Mouse (Mus musculus): ENCODE results near the gene Ak7. TPM values are rescaled to one million over a fixed set of nuclear protein-coding genes. Genes with fewer than 3 reads are reported as not detected.

Ak7 gene
- polyA plus RNA-seq, 1 experiment from 2014 or later = 0.19 TPM

DNA sequence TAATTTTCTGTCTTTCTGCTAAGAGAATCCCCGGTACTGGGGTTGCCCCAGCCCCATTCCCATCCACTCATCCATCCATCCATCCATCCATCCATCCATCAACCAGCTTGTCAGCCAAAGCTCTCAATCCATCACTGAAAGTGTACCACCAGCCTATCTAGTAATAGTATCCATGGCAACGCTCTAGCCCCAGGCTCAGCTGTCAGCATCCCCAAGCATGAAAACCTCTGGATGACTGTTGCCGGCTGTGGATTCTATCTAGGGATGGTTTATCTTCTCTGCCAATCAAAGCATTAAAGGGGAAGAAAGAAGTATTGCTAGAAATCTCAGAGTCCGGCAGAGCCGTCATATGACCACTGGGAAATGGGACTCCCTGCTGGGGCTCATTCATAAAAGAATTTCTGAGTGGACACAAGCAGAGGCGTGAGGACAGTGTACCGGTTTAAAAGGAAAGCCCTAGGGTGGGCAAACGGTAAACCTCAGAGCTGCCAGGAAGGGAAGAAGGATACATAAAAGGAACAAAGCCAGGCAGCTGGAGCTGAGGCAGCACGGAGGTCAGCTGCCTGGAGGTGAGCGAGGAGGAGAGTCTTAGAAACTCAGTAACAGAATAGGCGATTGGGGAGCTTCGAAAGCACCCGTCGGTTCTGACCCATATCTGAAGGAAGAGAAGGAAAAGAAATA lies 15.8 kb downstream of the Ak7 start:
- no peak overlapping the region for H3K4me3 ChIP-seq (ENCODE audit: low read depth, low read length)
- H3K27ac ChIP-seq (ENCODE audit: low read depth, low read length) = no peak overlapping the region
- ATAC-seq (replicated peaks; ENCODE audit: insufficient number of reproducible peaks, low FRiP score, low TSS enrichment) = no peak
- H3K27me3 ChIP-seq (ENCODE audit: control insufficient read depth, insufficient read depth, low read length) = no peaks in the 10 kb centered on the region
- H3K4me2 ChIP-seq = no peak overlapping the region
- 57% methylated on average over 14 of the region's 14 CpGs for WGBS (ENCODE audit: insufficient replicate concordance)
- no peak overlapping the region for H3K9ac ChIP-seq (ENCODE audit: low read depth, low read length)
- H3K36me3 ChIP-seq (ENCODE audit: control insufficient read depth, insufficient read depth, low read length) = no peaks in the 10 kb centered on the region
- H3K9me3 ChIP-seq (replicated peaks; ENCODE audit: control insufficient read depth, low read length) = no peaks in the 10 kb centered on the region
- no peaks in the 10 kb centered on the region for H3K4me1 ChIP-seq (ENCODE audit: control insufficient read depth, insufficient read depth, low read length)

DNA sequence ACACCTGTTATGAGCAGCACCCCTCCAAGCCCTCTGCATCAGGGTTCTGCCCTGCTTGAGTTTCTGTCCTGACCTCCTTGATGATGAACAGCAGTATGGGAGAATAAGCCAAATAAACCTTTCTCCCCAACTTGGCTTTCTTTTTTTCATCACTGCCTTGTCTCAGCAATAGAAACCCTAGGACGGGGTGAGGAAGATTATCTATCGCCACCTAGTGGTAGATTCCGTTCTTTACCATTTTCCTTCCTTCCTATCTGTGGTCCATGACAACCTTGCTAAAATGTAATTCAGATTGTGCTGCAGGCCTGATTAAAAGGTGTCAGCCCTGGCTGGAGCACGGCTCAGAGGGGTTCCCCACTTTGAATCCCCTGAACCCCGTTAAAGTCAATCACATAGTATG lies 16.9 kb downstream of the Ak7 start:
- Histone ChIP-seq H3K36me3 (ENCODE audit: control insufficient read depth, insufficient read depth, low read length) (no peaks in the 10 kb centered on the region), H3K4me1 (ENCODE audit: control insufficient read depth, insufficient read depth, low read length) (no peaks in the 10 kb centered on the region), H3K4me2 (no peak overlapping the region), H3K4me3 (ENCODE audit: low read depth, low read length) (no peak overlapping the region), H3K27ac (ENCODE audit: low read depth, low read length) (no peak overlapping the region), H3K27me3 (ENCODE audit: control insufficient read depth, insufficient read depth, low read length) (no peaks in the 10 kb centered on the region), H3K9ac (ENCODE audit: low read depth, low read length) (no peak overlapping the region), H3K9me3 (replicated peaks; ENCODE audit: control insufficient read depth, low read length) (no peaks in the 10 kb centered on the region)
- ATAC-seq (replicated peaks; ENCODE audit: insufficient number of reproducible peaks, low FRiP score, low TSS enrichment) = no peak
- 3% methylated on average over 5 of the region's 5 CpGs for WGBS (ENCODE audit: insufficient replicate concordance)

GRCm38 (mm10) chr12:105724616-105725015 lies 18.8 kb downstream of the Ak7 start:
- H3K4me2 ChIP-seq = no peak overlapping the region
- H3K9me3 ChIP-seq (replicated peaks; ENCODE audit: control insufficient read depth, low read length) = no peaks in the 10 kb centered on the region
- no peaks in the 10 kb centered on the region for H3K27me3 ChIP-seq (ENCODE audit: control insufficient read depth, insufficient read depth, low read length)
- no peak overlapping the region for H3K4me3 ChIP-seq (ENCODE audit: low read depth, low read length)
- no peak overlapping the region for H3K9ac ChIP-seq (ENCODE audit: low read depth, low read length)
- WGBS (ENCODE audit: insufficient replicate concordance) = 54% methylated on average over 1 of the region's 1 CpGs
- no peaks in the 10 kb centered on the region for H3K4me1 ChIP-seq (ENCODE audit: control insufficient read depth, insufficient read depth, low read length)
- H3K36me3 ChIP-seq (ENCODE audit: control insufficient read depth, insufficient read depth, low read length) = no peaks in the 10 kb centered on the region
- no peak overlapping the region for H3K27ac ChIP-seq (ENCODE audit: low read depth, low read length)
- no peak for ATAC-seq (replicated peaks; ENCODE audit: insufficient number of reproducible peaks, low FRiP score, low TSS enrichment)

DNA sequence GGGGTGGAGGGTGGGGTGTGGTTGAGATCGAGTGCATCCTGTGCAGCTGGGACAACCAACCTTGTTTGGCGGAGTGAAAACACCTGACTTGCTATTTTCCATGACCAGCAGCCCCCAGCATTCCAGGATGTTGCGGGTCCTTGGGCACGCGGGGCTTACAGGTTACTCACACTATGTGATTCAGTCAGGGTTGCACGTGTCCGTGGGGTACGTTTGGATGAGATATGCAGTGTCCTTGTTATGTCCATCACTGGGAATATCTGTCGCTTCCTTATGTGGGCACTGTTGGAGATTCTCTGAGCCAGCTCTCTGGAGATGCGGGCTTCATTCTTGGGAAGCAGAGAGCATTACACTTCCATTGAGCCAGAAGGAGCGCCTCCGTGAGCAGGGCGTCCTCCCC lies 20.0 kb downstream of the Ak7 start:
- no peaks in the 10 kb centered on the region for H3K27me3 ChIP-seq (ENCODE audit: control insufficient read depth, insufficient read depth, low read length)
- no peak overlapping the region for H3K4me2 ChIP-seq
- no peak overlapping the region for H3K27ac ChIP-seq (ENCODE audit: low read depth, low read length)
- 70% methylated on average over 13 of the region's 13 CpGs for WGBS (ENCODE audit: insufficient replicate concordance)
- no peaks in the 10 kb centered on the region for H3K36me3 ChIP-seq (ENCODE audit: control insufficient read depth, insufficient read depth, low read length)
- ATAC-seq (replicated peaks; ENCODE audit: insufficient number of reproducible peaks, low FRiP score, low TSS enrichment) = no peak
- H3K9ac ChIP-seq (ENCODE audit: low read depth, low read length) = no peak overlapping the region
- no peaks in the 10 kb centered on the region for H3K9me3 ChIP-seq (replicated peaks; ENCODE audit: control insufficient read depth, low read length)
- no peak overlapping the region for H3K4me3 ChIP-seq (ENCODE audit: low read depth, low read length)
- H3K4me1 ChIP-seq (ENCODE audit: control insufficient read depth, insufficient read depth, low read length) = no peaks in the 10 kb centered on the region

- Histone ChIP-seq H3K4me3 (ENCODE audit: low read depth, low read length) (no peak overlapping the region), H3K27ac (ENCODE audit: low read depth, low read length) (no peak overlapping the region), H3K4me1 (ENCODE audit: control insufficient read depth, insufficient read depth, low read length) (no peaks in the 10 kb centered on the region), H3K9ac (ENCODE audit: low read depth, low read length) (no peak overlapping the region), H3K36me3 (ENCODE audit: control insufficient read depth, insufficient read depth, low read length) (no peaks in the 10 kb centered on the region), H3K27me3 (ENCODE audit: control insufficient read depth, insufficient read depth, low read length) (no peaks in the 10 kb centered on the region), H3K9me3 (replicated peaks; ENCODE audit: control insufficient read depth, low read length) (no peaks in the 10 kb centered on the region), H3K4me2 (no peak overlapping the region)
- ATAC-seq (replicated peaks; ENCODE audit: insufficient number of reproducible peaks, low FRiP score, low TSS enrichment) = no peak
- 72% methylated on average over 3 of the region's 3 CpGs for WGBS (ENCODE audit: insufficient replicate concordance)
Measured at GRCm38 (mm10) chr12:105727268-105727667, 21.5 kb downstream of the Ak7 start.

GRCm38 (mm10) chr12:105727964-105728363 lies 22.2 kb downstream of the Ak7 start:
- H3K4me2 ChIP-seq = no peak overlapping the region
- no peak overlapping the region for H3K4me3 ChIP-seq (ENCODE audit: low read depth, low read length)
- no peaks in the 10 kb centered on the region for H3K4me1 ChIP-seq (ENCODE audit: control insufficient read depth, insufficient read depth, low read length)
- no peak overlapping the region for H3K9ac ChIP-seq (ENCODE audit: low read depth, low read length)
- WGBS (ENCODE audit: insufficient replicate concordance) = 26% methylated on average over 8 of the region's 8 CpGs
- H3K36me3 ChIP-seq (ENCODE audit: control insufficient read depth, insufficient read depth, low read length) = no peaks in the 10 kb centered on the region
- ATAC-seq (replicated peaks; ENCODE audit: insufficient number of reproducible peaks, low FRiP score, low TSS enrichment) = no peak
- no peaks in the 10 kb centered on the region for H3K27me3 ChIP-seq (ENCODE audit: control insufficient read depth, insufficient read depth, low read length)
- no peak overlapping the region for H3K27ac ChIP-seq (ENCODE audit: low read depth, low read length)
- no peaks in the 10 kb centered on the region for H3K9me3 ChIP-seq (replicated peaks; ENCODE audit: control insufficient read depth, low read length)

- Histone ChIP-seq H3K4me1 (ENCODE audit: control insufficient read depth, insufficient read depth, low read length) (no peaks in the 10 kb centered on the region), H3K9ac (ENCODE audit: low read depth, low read length) (no peak overlapping the region), H3K36me3 (ENCODE audit: control insufficient read depth, insufficient read depth, low read length) (no peaks in the 10 kb centered on the region), H3K4me3 (ENCODE audit: low read depth, low read length) (no peak overlapping the region), H3K27me3 (ENCODE audit: control insufficient read depth, insufficient read depth, low read length) (no peaks in the 10 kb centered on the region), H3K27ac (ENCODE audit: low read depth, low read length) (no peak overlapping the region), H3K9me3 (replicated peaks; ENCODE audit: control insufficient read depth, low read length) (no peaks in the 10 kb centered on the region), H3K4me2 (no peak overlapping the region)
- ATAC-seq (replicated peaks; ENCODE audit: insufficient number of reproducible peaks, low FRiP score, low TSS enrichment) = no peak
- 71% methylated on average over 6 of the region's 6 CpGs for WGBS (ENCODE audit: insufficient replicate concordance)
Measured at GRCm38 (mm10) chr12:105730851-105731460, 25.2 kb downstream of the Ak7 start.

DNA sequence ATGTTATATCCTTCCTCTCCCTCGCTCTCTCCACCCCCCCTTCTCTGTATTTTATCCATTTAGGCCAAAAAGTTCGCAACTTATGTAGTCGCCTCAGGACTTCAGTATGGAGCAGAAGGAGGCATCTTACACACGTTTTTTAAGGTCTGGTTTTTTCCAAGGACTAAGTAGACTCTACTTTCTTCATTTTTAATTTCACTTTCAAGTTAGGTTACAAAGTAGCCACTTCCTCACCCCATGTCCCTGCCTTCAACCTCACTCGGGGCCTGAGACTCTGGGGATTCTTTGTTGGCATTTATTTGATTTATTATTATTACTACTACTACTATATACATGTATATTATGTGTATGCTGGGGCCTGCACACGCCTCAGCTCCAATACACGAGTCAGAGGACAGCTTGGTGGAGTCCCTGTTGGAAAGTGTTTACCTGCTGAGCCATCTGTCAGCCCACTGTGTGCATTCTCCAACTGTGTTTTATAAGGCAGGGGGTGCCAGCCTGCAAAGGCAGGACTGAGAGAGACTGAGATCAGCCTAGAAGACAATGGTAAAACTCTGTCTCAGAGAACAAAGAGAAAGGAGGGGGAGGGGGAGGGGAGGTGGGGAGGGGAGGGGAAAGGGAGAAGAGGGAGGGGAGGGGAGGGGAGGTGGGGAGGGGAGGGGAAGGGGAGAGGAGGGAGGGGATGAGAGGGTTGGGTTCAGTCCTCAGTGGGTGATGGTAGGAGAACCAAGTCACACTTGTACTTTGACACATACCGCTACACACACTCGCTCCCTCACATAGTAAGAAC lies 27.8 kb downstream of the Ak7 start:
- Histone ChIP-seq H3K27ac (ENCODE audit: low read depth, low read length) (no peak overlapping the region), H3K4me3 (ENCODE audit: low read depth, low read length) (no peak overlapping the region), H3K9ac (ENCODE audit: low read depth, low read length) (no peak overlapping the region), H3K4me2 (no peak overlapping the region), H3K27me3 (ENCODE audit: control insufficient read depth, insufficient read depth, low read length) (no peaks in the 10 kb centered on the region), H3K9me3 (replicated peaks; ENCODE audit: control insufficient read depth, low read length) (no peaks in the 10 kb centered on the region), H3K36me3 (ENCODE audit: control insufficient read depth, insufficient read depth, low read length) (no peaks in the 10 kb centered on the region), H3K4me1 (ENCODE audit: control insufficient read depth, insufficient read depth, low read length) (peaks cover 4% of the 10 kb centered on the region; the same call in 1 of the 2 replicates)
- no peak for ATAC-seq (replicated peaks; ENCODE audit: insufficient number of reproducible peaks, low FRiP score, low TSS enrichment)
- WGBS (ENCODE audit: insufficient replicate concordance) = 76% methylated on average over 9 of the region's 9 CpGs

All from heart, embryonic 11.5 days (tissue).